Comparison of ENCODE assay signal across 10 mouse cellular contexts in genomic region chr16:8669432-8669831, GRCm38 (mm10). TPM values are rescaled to one million over a fixed set of nuclear protein-coding genes. Genes with fewer than 3 reads are reported as not detected.
DNase-seq lines count a peak whose midpoint lies in the region; ATAC-seq and TF ChIP-seq lines count a peak whose summit lies in the region.
"Had no signal": no experiment of that assay in that cellular context is flagged by ENCODE, and none has a peak within 500 bp of the region (broad histone marks: within the 10 kb centered on the region; RNA-seq: fewer than 3 reads in every experiment).

No protein-coding gene starts in this region.

- no peaks in the 10 kb centered on the region for H3K9me3 ChIP-seq in intestine, embryonic 15.5 days
- no peaks in the 10 kb centered on the region for H3K9me3 ChIP-seq in midbrain, embryonic 16.5 days (replicated peaks; ENCODE audit: control insufficient read depth, low read length, poor library complexity, severe bottlenecking)

- H3K36me3 ChIP-seq in intestine, embryonic 15.5 days = no peaks in the 10 kb centered on the region; the same call in 1 of the 2 replicates
- H3K36me3 ChIP-seq in midbrain, embryonic 16.5 days (ENCODE audit: control insufficient read depth, insufficient read depth, low read length) = no peaks in the 10 kb centered on the region

- no peaks in the 10 kb centered on the region for H3K27me3 ChIP-seq in intestine, embryonic 15.5 days (replicated peaks)
- H3K27me3 ChIP-seq in midbrain, embryonic 16.5 days (ENCODE audit: control insufficient read depth, insufficient read depth, low read depth, low read length) = no peaks in the 10 kb centered on the region
- H3K27me3 ChIP-seq: Patski had no signal

- H3K4me3 ChIP-seq in embryonic fibroblast, embryonic 13.5 days (ENCODE audit: insufficient read depth, low read length) = peak overlapping the region; percentile 75
- H3K4me3 ChIP-seq in intestine, embryonic 15.5 days (replicated peaks) = 0 out of 2 replicates have a peak overlapping the region, but pooled peaks have one; percentile 71
- H3K4me3 ChIP-seq in midbrain, embryonic 16.5 days (ENCODE audit: low read depth, low read length) = peak overlapping the region; percentile 83

- peak; percentile 43 for DNase-seq in kidney, postnatal 14 days
- no peak for DNase-seq in kidney, adult 11 months
- DNase-seq in right cerebral cortex, postnatal 14 days = no peak
- no peak for DNase-seq in layer of hippocampus, postnatal 14 days (ENCODE audit: low spot score in 2 of 2)
- no peak for DNase-seq in urinary bladder, adult 18-20 months (ENCODE audit: low spot score in 2 of 2)

- no peak for TF ChIP-seq CTCF in embryonic fibroblast, embryonic 13.5 days (IDR thresholded peaks at IDR 0.05; ENCODE audit: borderline replicate concordance, insufficient read depth, low read length)

- 58% methylated on average over 5 of the region's 5 CpGs for WGBS in intestine, embryonic 15.5 days
- 44% methylated on average over 5 of the region's 5 CpGs for WGBS in midbrain, embryonic 16.5 days

- peak overlapping the region; percentile 18; the same call in 1 of the 2 replicates for H3K9ac ChIP-seq in intestine, embryonic 15.5 days
- H3K9ac ChIP-seq in midbrain, embryonic 16.5 days (ENCODE audit: low read depth, low read length) = peak overlapping the region; percentile 80

- peaks cover 23% of the 10 kb centered on the region for H3K4me1 ChIP-seq in embryonic fibroblast, embryonic 13.5 days (ENCODE audit: control insufficient read depth, insufficient read depth, low read length)
- peaks cover 57% of the 10 kb centered on the region for H3K4me1 ChIP-seq in intestine, embryonic 15.5 days (replicated peaks)
- peaks cover 40% of the 10 kb centered on the region for H3K4me1 ChIP-seq in midbrain, embryonic 16.5 days (ENCODE audit: control insufficient read depth, insufficient read depth, low read length)

- H3K4me2 ChIP-seq in intestine, embryonic 15.5 days (replicated peaks) = peak overlapping the region; percentile 80
- H3K4me2 ChIP-seq in midbrain, embryonic 16.5 days (ENCODE audit: low read length) = peak overlapping the region; percentile 84

- no peak overlapping the region for H3K27ac ChIP-seq in embryonic fibroblast, embryonic 13.5 days (ENCODE audit: insufficient read depth, low read length)
- H3K27ac ChIP-seq in intestine, embryonic 15.5 days = no peak overlapping the region
- peak overlapping the region; percentile 66 for H3K27ac ChIP-seq in midbrain, embryonic 16.5 days (ENCODE audit: low read length)

- no peak for TF ChIP-seq POLR2A in embryonic fibroblast, embryonic 13.5 days (IDR thresholded peaks at IDR 0.05; ENCODE audit: low read depth, low read length)

- no peak for ATAC-seq in intestine, embryonic 15.5 days
- no peak for ATAC-seq in midbrain, embryonic 16.5 days
- ATAC-seq: Patski had no signal

RNA-seq across cellular contexts. Expression of gene Carhsp1, which starts 2.5 kb away (rescaled TPM):
- 61.1 and 74.8 TPM in 2 replicates for polyA plus RNA-seq in embryonic fibroblast, embryonic 13.5 days (2011; ENCODE audit: insufficient read length, low read depth, missing spikeins)
- 89.8 and 90.4 TPM in 2 replicates for polyA plus RNA-seq in intestine, embryonic 15.5 days (2015; fragmentation: Nextera tagmentation; extraction: Ambion mirVana)
- polyA plus RNA-seq in midbrain, embryonic 16.5 days (2015; fragmentation: Nextera tagmentation; extraction: Ambion mirVana) = 157 and 181 TPM in 2 replicates
- 10 to 100 TPM; 23.2 to 23.8 TPM for total RNA-seq in layer of hippocampus, postnatal 14 days (2021)

RNA-seq across cellular contexts. Expression of gene Gm5767, which starts 11.1 kb away (rescaled TPM):
- polyA plus RNA-seq in embryonic fibroblast, embryonic 13.5 days (2011; ENCODE audit: insufficient read length, low read depth, missing spikeins) = not detected in 2 replicates
- polyA plus RNA-seq in intestine, embryonic 15.5 days (2015; fragmentation: Nextera tagmentation; extraction: Ambion mirVana) = not detected in 2 replicates
- not detected in 2 replicates for polyA plus RNA-seq in midbrain, embryonic 16.5 days (2015; fragmentation: Nextera tagmentation; extraction: Ambion mirVana)
- not detected for total RNA-seq in layer of hippocampus, postnatal 14 days (2021)
- polyA plus RNA-seq: Patski; spleen, adult 2 months had no signal

RNA-seq across cellular contexts. Expression of gene Tmem186, which starts 31.9 kb away (rescaled TPM):
- polyA plus RNA-seq in embryonic fibroblast, embryonic 13.5 days (2011; ENCODE audit: insufficient read length, low read depth, missing spikeins) = 8.7 and 9.6 TPM in 2 replicates
- 22.0 and 22.2 TPM in 2 replicates for polyA plus RNA-seq in intestine, embryonic 15.5 days (2015; fragmentation: Nextera tagmentation; extraction: Ambion mirVana)
- 23.3 and 24.6 TPM in 2 replicates for polyA plus RNA-seq in midbrain, embryonic 16.5 days (2015; fragmentation: Nextera tagmentation; extraction: Ambion mirVana)
- total RNA-seq in layer of hippocampus, postnatal 14 days (2021) = 10 to 100 TPM; 10.6 to 11.5 TPM

RNA-seq across cellular contexts. Expression of gene Pmm2, which starts 32.0 kb away (rescaled TPM):
- polyA plus RNA-seq in embryonic fibroblast, embryonic 13.5 days (2011; ENCODE audit: insufficient read length, low read depth, missing spikeins) = 46.7 and 52.7 TPM in 2 replicates
- 92.0 and 98.9 TPM in 2 replicates for polyA plus RNA-seq in intestine, embryonic 15.5 days (2015; fragmentation: Nextera tagmentation; extraction: Ambion mirVana)
- 33.7 and 41.0 TPM in 2 replicates for polyA plus RNA-seq in midbrain, embryonic 16.5 days (2015; fragmentation: Nextera tagmentation; extraction: Ambion mirVana)
- 10 to 100 TPM; 31.9 to 34.5 TPM for total RNA-seq in layer of hippocampus, postnatal 14 days (2021)
